Mouse (Mus musculus): ENCODE measurements around the gene Kif9.

GRCm38 (mm10) chr9:110460884-110461815, 15.6 kb upstream of the Kif9 start:
- no peak for TF ChIP-seq CTCF (IDR thresholded peaks at IDR 0.05; ENCODE audit: extremely low read depth, insufficient read depth, insufficient read length, insufficient replicate concordance)
- no peak for TF ChIP-seq POLR2A (IDR thresholded peaks at IDR 0.05; ENCODE audit: low read depth, low read length)
